Comparison of ENCODE assay signal across 8 mouse cellular contexts in the genomic region with DNA sequence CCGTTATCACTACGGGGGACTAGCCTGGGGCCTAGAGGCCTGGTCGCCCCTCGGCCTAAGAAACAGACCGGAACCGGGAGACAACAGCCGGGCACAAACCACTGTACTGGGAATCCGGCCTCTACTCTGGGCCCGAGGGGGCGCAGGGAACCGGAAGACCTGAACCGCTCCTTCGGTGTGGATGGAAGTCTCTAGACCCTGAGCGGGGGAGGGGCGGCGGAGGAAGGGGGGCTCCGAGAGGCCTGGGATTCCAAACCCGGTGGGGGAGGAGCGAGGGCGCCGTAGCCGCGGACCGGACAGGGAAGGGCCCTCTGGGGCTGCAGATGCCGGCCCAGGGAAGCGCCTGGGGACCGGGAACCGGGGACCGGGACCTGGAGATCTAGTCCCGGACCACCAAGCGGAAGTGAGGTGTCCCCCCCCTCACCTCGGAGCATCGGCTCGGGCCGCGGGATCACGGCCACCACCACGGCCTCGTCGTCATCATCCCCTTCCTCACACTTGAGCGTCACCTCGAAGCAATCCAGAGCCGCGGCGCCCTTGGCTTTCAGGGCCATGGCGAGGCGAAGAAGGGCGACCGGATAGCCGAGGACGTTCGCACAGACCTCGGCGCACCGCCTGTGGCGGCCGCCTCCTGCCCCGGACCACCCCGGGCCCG. TPM values are rescaled to one million over a fixed set of nuclear protein-coding genes. Genes with fewer than 3 reads are reported as not detected.
DNase-seq lines count a peak whose midpoint lies in the region; ATAC-seq and TF ChIP-seq lines count a peak whose summit lies in the region.

No protein-coding gene starts in this region.

- DNase-seq in brain, adult 2 months (ENCODE audit: low read depth, low spot score), result peak; percentile 45
- peak; percentile 36 for DNase-seq in liver, embryonic 13.5 days
- peak; percentile 13 to 29 for DNase-seq in natural killer cell, adult 2 months (ENCODE audit: low spot score in 2 of 2)
- DNase-seq in stomach, postnatal 0 days (ENCODE audit: low spot score), result peak; percentile 72

- peak overlapping the region; percentile 83 for H3K27ac ChIP-seq in heart, embryonic 12.5 days (ENCODE audit: poor library complexity, severe bottlenecking)
- H3K27ac ChIP-seq in kidney, embryonic 16.5 days (ENCODE audit: low read length), result peak overlapping the region; percentile 89
- H3K27ac ChIP-seq in liver, embryonic 13.5 days, result peak overlapping the region; percentile 72
- peak overlapping the region; percentile 95 for H3K27ac ChIP-seq in stomach, postnatal 0 days (replicated peaks)

- no peak for TF ChIP-seq EP300 in stomach, postnatal 0 days (optimal IDR thresholded peaks at IDR 0.05)

- peaks cover 9% of the 10 kb centered on the region for H3K9me3 ChIP-seq in heart, embryonic 12.5 days (replicated peaks)
- H3K9me3 ChIP-seq in kidney, embryonic 16.5 days (ENCODE audit: low read length), result peaks cover 9% of the 10 kb centered on the region; the same call in 1 of the 2 replicates
- H3K9me3 ChIP-seq in liver, embryonic 13.5 days (replicated peaks), result no peaks in the 10 kb centered on the region
- no peaks in the 10 kb centered on the region for H3K9me3 ChIP-seq in stomach, postnatal 0 days (ENCODE audit: control insufficient read depth, low read length)

- peaks cover 9% of the 10 kb centered on the region for H3K79me3 ChIP-seq in C2C12 (ENCODE audit: low read depth)

- H3K4me1 ChIP-seq in heart, embryonic 12.5 days (replicated peaks), result peaks cover 30% of the 10 kb centered on the region
- peaks cover 27% of the 10 kb centered on the region for H3K4me1 ChIP-seq in kidney, embryonic 16.5 days (ENCODE audit: insufficient read depth, low read length)
- peaks cover 41% of the 10 kb centered on the region for H3K4me1 ChIP-seq in liver, embryonic 13.5 days (replicated peaks)
- no peaks in the 10 kb centered on the region for H3K4me1 ChIP-seq in stomach, postnatal 0 days (replicated peaks; ENCODE audit: control insufficient read depth, insufficient read depth)

- H3K9ac ChIP-seq in heart, embryonic 12.5 days, result peak overlapping the region; percentile 91
- H3K9ac ChIP-seq in kidney, embryonic 16.5 days (replicated peaks; ENCODE audit: low read length), result peak overlapping the region; percentile 94
- H3K9ac ChIP-seq in liver, embryonic 13.5 days, result peak overlapping the region; percentile 89
- H3K9ac ChIP-seq in stomach, postnatal 0 days (ENCODE audit: low read length), result peak overlapping the region; percentile 93

- no peak for TF ChIP-seq CTCF in C2C12 (IDR thresholded peaks at IDR 0.05; ENCODE audit: control insufficient read depth, insufficient read depth, insufficient read length)
- peak; percentile 24 for TF ChIP-seq CTCF in stomach, postnatal 0 days (IDR thresholded peaks at IDR 0.05; ENCODE audit: low read depth)

- peak overlapping the region; percentile 77 for H3K4me3 ChIP-seq in C2C12 (ENCODE audit: insufficient read depth, poor library complexity, severe bottlenecking)
- H3K4me3 ChIP-seq in heart, embryonic 12.5 days, result peak overlapping the region; percentile 77
- H3K4me3 ChIP-seq in kidney, embryonic 16.5 days (ENCODE audit: low read length), result peak overlapping the region; percentile 93
- H3K4me3 ChIP-seq in liver, embryonic 13.5 days (replicated peaks), result peak overlapping the region; percentile 87
- H3K4me3 ChIP-seq in stomach, postnatal 0 days (ENCODE audit: low read depth, low read length), result peak overlapping the region; percentile 89

- under 1% methylated on average over 60 of the region's 60 CpGs for WGBS in heart, embryonic 12.5 days
- WGBS in kidney, embryonic 16.5 days, result under 1% methylated on average over 56 of the region's 60 CpGs
- WGBS in liver, embryonic 13.5 days (ENCODE audit: insufficient replicate concordance), result under 1% methylated on average over 60 of the region's 60 CpGs
- under 1% methylated on average over 55 of the region's 60 CpGs for WGBS in stomach, postnatal 0 days

- peak overlapping the region; percentile 82 for H3K4me2 ChIP-seq in heart, embryonic 12.5 days
- H3K4me2 ChIP-seq in kidney, embryonic 16.5 days (replicated peaks; ENCODE audit: low read depth, low read length), result peak overlapping the region; percentile 79
- peak overlapping the region; percentile 99 for H3K4me2 ChIP-seq in liver, embryonic 13.5 days
- peak overlapping the region; percentile 85 for H3K4me2 ChIP-seq in stomach, postnatal 0 days (replicated peaks; ENCODE audit: low read depth)

- no peaks in the 10 kb centered on the region for H3K36me3 ChIP-seq in C2C12 (ENCODE audit: control insufficient read depth, insufficient read depth)
- peaks cover 18% of the 10 kb centered on the region for H3K36me3 ChIP-seq in heart, embryonic 12.5 days
- H3K36me3 ChIP-seq in kidney, embryonic 16.5 days (ENCODE audit: insufficient read depth, low read length), result peaks cover 11% of the 10 kb centered on the region; the same call in 1 of the 2 replicates
- H3K36me3 ChIP-seq in liver, embryonic 13.5 days, result no peaks in the 10 kb centered on the region
- no peaks in the 10 kb centered on the region; the same call in 1 of the 2 replicates for H3K36me3 ChIP-seq in stomach, postnatal 0 days (ENCODE audit: control insufficient read depth, insufficient read depth, low read length)

- peak; percentile 51 for ATAC-seq in erythroblast, adult 5-6 weeks (replicated peaks; ENCODE audit: low FRiP score, poor library complexity, severe bottlenecking)
- ATAC-seq in heart, embryonic 12.5 days (ENCODE audit: insufficient number of reproducible peaks, low FRiP score), result peak; percentile 66
- ATAC-seq in kidney, embryonic 16.5 days (ENCODE audit: low FRiP score, low TSS enrichment), result peak; percentile 82
- ATAC-seq in liver, embryonic 13.5 days (ENCODE audit: low read depth), result peak; percentile 36
- ATAC-seq in stomach, postnatal 0 days (ENCODE audit: low FRiP score, low TSS enrichment), result peak; percentile 49

- peak overlapping the region; percentile 87 for H3ac ChIP-seq in C2C12 (ENCODE audit: control insufficient read depth, insufficient read length, low read depth)

- H3K27me3 ChIP-seq in C2C12 (ENCODE audit: control insufficient read depth, insufficient read depth, insufficient read length), result no peaks in the 10 kb centered on the region
- H3K27me3 ChIP-seq in heart, embryonic 12.5 days (replicated peaks), result no peaks in the 10 kb centered on the region
- no peaks in the 10 kb centered on the region for H3K27me3 ChIP-seq in kidney, embryonic 16.5 days (ENCODE audit: insufficient read depth, low read length)
- H3K27me3 ChIP-seq in liver, embryonic 13.5 days, result no peaks in the 10 kb centered on the region
- H3K27me3 ChIP-seq in stomach, postnatal 0 days (ENCODE audit: control insufficient read depth, insufficient read depth, low read length), result no peaks in the 10 kb centered on the region

- H3K79me2 ChIP-seq in C2C12 (ENCODE audit: control insufficient read depth, insufficient read depth), result peaks cover 48% of the 10 kb centered on the region

TF ChIP-seq in C2C12, 6 proteins besides CTCF, POLR2A, EP300 and RAD21:
- TF ChIP-seq MAX (IDR thresholded peaks at IDR 0.05), result no peak
- no peak for TF ChIP-seq MYOD1 (IDR thresholded peaks at IDR 0.05; ENCODE audit: control insufficient read depth, insufficient read length, low read depth)
- TF ChIP-seq FOSL1 (IDR thresholded peaks at IDR 0.05; ENCODE audit: insufficient read depth, low read length, poor library complexity, severe bottlenecking), result no peak
- TF ChIP-seq USF1 (IDR thresholded peaks at IDR 0.05; ENCODE audit: low read depth), result no peak
- no peak for TF ChIP-seq MYOG (IDR thresholded peaks at IDR 0.05; ENCODE audit: control insufficient read depth, extremely low read depth, insufficient read length)
- TF ChIP-seq CEBPB (IDR thresholded peaks at IDR 0.05; ENCODE audit: low read depth), result no peak

RNA-seq across cellular contexts. Expression of a gene that starts 0.4 kb away (rescaled TPM):
- 21.6 TPM for polyA plus RNA-seq in C2C12 (2012; fragmentation: generic; extraction: Trizol)
- 3.3 and 7.5 TPM in 2 replicates for total RNA-seq in erythroblast, adult 5-6 weeks (2015; ENCODE audit: low replicate concordance)
- 0.09 TPM in 1 of 2 replicates, not detected in the other for total RNA-seq in erythroblast, adult 5-6 weeks (2017; ENCODE audit: low replicate concordance)
- 23.5 and 26.4 TPM in 2 replicates for polyA plus RNA-seq in heart, embryonic 12.5 days (2016; fragmentation: Nextera tagmentation; extraction: Ambion mirVana)
- 33.2 and 35.7 TPM in 2 replicates for polyA plus RNA-seq in kidney, embryonic 16.5 days (2015; fragmentation: Nextera tagmentation; extraction: Ambion mirVana)
- 3.7 and 4.7 TPM in 2 replicates for polyA plus RNA-seq in liver, embryonic 13.5 days (2015; fragmentation: Nextera tagmentation; extraction: Ambion mirVana)
- polyA plus RNA-seq in stomach, postnatal 0 days (2015; fragmentation: Nextera tagmentation; extraction: Ambion mirVana), result 13.5 and 14.2 TPM in 2 replicates

RNA-seq across cellular contexts. Expression of a gene that starts 35.0 kb away (rescaled TPM):
- polyA plus RNA-seq in C2C12 (2012; fragmentation: generic; extraction: Trizol), result 19.3 TPM
- total RNA-seq in erythroblast, adult 5-6 weeks (2015; ENCODE audit: low replicate concordance), result 0.21 TPM in 1 of 2 replicates, not detected in the other
- 0.34 and 0.70 TPM in 2 replicates for total RNA-seq in erythroblast, adult 5-6 weeks (2017; ENCODE audit: low replicate concordance)
- polyA plus RNA-seq in heart, embryonic 12.5 days (2016; fragmentation: Nextera tagmentation; extraction: Ambion mirVana), result 4.6 and 5.3 TPM in 2 replicates
- polyA plus RNA-seq in kidney, embryonic 16.5 days (2015; fragmentation: Nextera tagmentation; extraction: Ambion mirVana), result 4.8 and 5.4 TPM in 2 replicates
- polyA plus RNA-seq in liver, embryonic 13.5 days (2015; fragmentation: Nextera tagmentation; extraction: Ambion mirVana), result 0.93 and 1.00 TPM in 2 replicates
- polyA plus RNA-seq in stomach, postnatal 0 days (2015; fragmentation: Nextera tagmentation; extraction: Ambion mirVana), result 2.6 and 3.3 TPM in 2 replicates

RNA-seq across cellular contexts. Expression of a gene that starts 40.7 kb away (rescaled TPM):
- polyA plus RNA-seq in C2C12 (2012; fragmentation: generic; extraction: Trizol), result 27.2 TPM
- total RNA-seq in erythroblast, adult 5-6 weeks (2015; ENCODE audit: low replicate concordance), result 39.9 and 57.1 TPM in 2 replicates
- 19.4 and 48.1 TPM in 2 replicates for total RNA-seq in erythroblast, adult 5-6 weeks (2017; ENCODE audit: low replicate concordance)
- 40.8 and 49.3 TPM in 2 replicates for polyA plus RNA-seq in heart, embryonic 12.5 days (2016; fragmentation: Nextera tagmentation; extraction: Ambion mirVana)
- polyA plus RNA-seq in kidney, embryonic 16.5 days (2015; fragmentation: Nextera tagmentation; extraction: Ambion mirVana), result 40.6 and 44.9 TPM in 2 replicates
- polyA plus RNA-seq in liver, embryonic 13.5 days (2015; fragmentation: Nextera tagmentation; extraction: Ambion mirVana), result 17.7 and 21.0 TPM in 2 replicates
- 44.7 and 56.0 TPM in 2 replicates for polyA plus RNA-seq in stomach, postnatal 0 days (2015; fragmentation: Nextera tagmentation; extraction: Ambion mirVana)

Comparison
In these comparisons a context has a peak if more than half of its experiments do, and no peak if none do; other contexts are left out.
1. Peak in every context shown above with its lines: DNase-seq, ATAC-seq, H3K4me3 ChIP-seq and H3K27ac ChIP-seq.
2. DNase-seq: peak in every context shown above with its lines; median percentile 72 in stomach, postnatal 0 days; 45 in brain, adult 2 months; 36 in liver, embryonic 13.5 days; 21 in natural killer cell, adult 2 months.